Mouse (Mus musculus) myocyte (in vitro differentiated cells): ENCODE measurements around the gene Camta1.

Source experiments
- MAX ChIP-seq: IDR thresholded peaks from one replicate; pipeline ENCODE4 v1.6.1; 2011; ENCODE audit warnings: low read depth, mild to moderate bottlenecking, control low read depth
- POLR2A ChIP-seq: IDR thresholded peaks from one replicate; pipeline ENCODE4 v1.6.1; 2011; ENCODE audit warnings: low read depth, mild to moderate bottlenecking, control low read depth, moderate library complexity; ENCODE audit not compliant: insufficient read length

DNA sequence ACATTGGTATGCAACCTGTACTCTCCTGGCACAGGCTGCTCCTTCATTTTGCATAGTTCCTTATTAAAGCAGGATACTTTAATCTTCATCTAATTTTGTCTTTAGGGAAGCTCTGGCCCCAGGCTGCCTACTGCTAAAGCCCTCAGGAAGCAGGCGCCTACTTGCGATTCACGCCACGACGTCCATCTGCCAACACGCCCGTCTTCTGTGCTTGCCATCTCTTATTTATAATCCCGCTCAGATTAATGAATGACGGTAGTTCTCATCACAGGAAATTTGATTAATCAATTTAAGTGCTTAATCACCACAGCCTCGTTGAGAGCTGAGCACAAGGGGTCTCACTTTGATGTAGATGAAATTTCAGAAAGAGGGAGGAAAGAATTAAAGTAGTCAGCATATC is 546.0 kb downstream of the Camta1 start:
- no peak for TF ChIP-seq MAX
- TF ChIP-seq POLR2A, result no peak
